Mouse (Mus musculus) lung, adult 2 months (tissue): Measurements from ENCODE around the gene Epb41l1.

Experiments
- CTCF ChIP-seq: fragments of 200-500 bp; IDR thresholded peaks from 2 replicates; pipeline ENCODE4 v1.5.1; 2011; ENCODE audit warnings: mild to moderate bottlenecking, low read length, control low read depth; ENCODE audit not compliant: insufficient read depth
- POLR2A ChIP-seq: fragments of 200-500 bp; IDR thresholded peaks from 2 replicates; pipeline ENCODE4 v1.6.1; 2011; ENCODE audit warnings: low read depth, mild to moderate bottlenecking, control low read depth, low read length, borderline replicate concordance; ENCODE audit errors: extremely low read depth

- TF ChIP-seq POLR2A, result no peak
- TF ChIP-seq CTCF, result no peak
These were observed 43.8 kb upstream of the Epb41l1 start for GRCm38 (mm10) chr2:156376956-156377355.
